Mouse (Mus musculus) kidney, adult 2 months (tissue): Measurements from ENCODE around the gene Qpct. TPM values are rescaled to one million over a fixed set of nuclear protein-coding genes. Genes with fewer than 3 reads are reported as not detected.

Source experiments
- DNase-seq: peaks from one replicate; pipeline ENCODE4 v3.0.0; 2021
- H3K27ac ChIP-seq: fragments of 200-500 bp; 2 replicates; pipeline ENCODE4 v1.5.1; 2012; ENCODE audit warnings: low read depth, low read length, control low read depth, inconsistent platforms; ENCODE audit not compliant: insufficient read depth
- H3K27me3 ChIP-seq: fragments of 200-500 bp; replicated peaks from 2 replicates; pipeline ENCODE4 v1.6.1; 2012; ENCODE audit warnings: mild to moderate bottlenecking, moderate library complexity, low read length, inconsistent platforms; ENCODE audit not compliant: control insufficient read depth, insufficient read depth
- H3K36me3 ChIP-seq: fragments of 200-500 bp; 2 replicates; pipeline ENCODE4 v1.6.1; 2012; ENCODE audit warnings: mild to moderate bottlenecking, moderate library complexity, low read length, inconsistent platforms; ENCODE audit not compliant: control insufficient read depth, insufficient read depth
- H3K4me1 ChIP-seq: fragments of 200-500 bp; 2 replicates; pipeline ENCODE4 v1.6.1; 2011; ENCODE audit warnings: low read length; ENCODE audit not compliant: control insufficient read depth, insufficient read depth
- H3K4me3 ChIP-seq: fragments of 200-500 bp; 2 replicates; pipeline ENCODE4 v1.5.1; 2011; ENCODE audit warnings: mild to moderate bottlenecking, low read depth, low read length, control low read depth; ENCODE audit not compliant: insufficient read depth
- CTCF ChIP-seq: fragments of 200-500 bp; conservative IDR thresholded peaks from 2 replicates; pipeline ENCODE4 v1.5.1; 2011; ENCODE audit warnings: low read depth, mild to moderate bottlenecking, control low read depth, low read length, moderate library complexity, mixed read lengths; ENCODE audit not compliant: insufficient read depth, insufficient read length
- POLR2A ChIP-seq: fragments of 200-500 bp; IDR thresholded peaks from one replicate; pipeline ENCODE4 v1.6.1; 2011; ENCODE audit warnings: low read depth, low read length, control low read depth
- WGBS: fragments of 180-500 bp; shearing (Covaris S2); methylation state at CpG from one replicate; pipeline ENCODE4 v1.1.7; 2018; 5-methylcytosine and 5-hydroxymethylcytosine counted together
- polyA plus RNA-seq: library from polyadenylated mRNA; depleted of rRNA; stranded (reverse); fragments of >200 nt; gene quantifications from 2 replicates; pipeline ENCODE4 v1.2.3, GENCODE M21; 2012

Gene Qpct
- polyA plus RNA-seq, 1 experiment = 2.3 TPM

DNA sequence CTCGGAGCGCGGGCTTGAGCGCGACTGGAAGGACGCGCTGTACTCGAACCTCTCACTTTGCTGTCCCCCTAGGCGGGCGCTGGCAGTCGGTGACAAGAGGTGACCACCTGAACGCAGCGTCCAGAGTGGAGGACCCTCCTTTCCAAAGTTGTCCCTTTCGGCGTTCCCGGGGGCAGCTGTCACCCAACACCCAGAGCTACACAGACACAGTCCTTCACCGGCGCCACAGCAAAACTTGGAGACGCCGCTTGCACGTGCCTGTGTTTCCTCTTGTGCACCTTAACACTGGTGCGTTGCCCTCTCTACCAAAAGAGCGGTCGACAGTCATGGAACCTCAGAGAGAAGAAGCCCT, 30.7 kb upstream of the Qpct start:
- no peak for TF ChIP-seq POLR2A
- no peak for TF ChIP-seq CTCF
- H3K4me1 ChIP-seq = no peaks in the 10 kb centered on the region; the same call in 1 of the 2 replicates
- no peak overlapping the region for H3K27ac ChIP-seq
- no peaks in the 10 kb centered on the region for H3K27me3 ChIP-seq
- H3K4me3 ChIP-seq = peak overlapping the region; percentile 67
- no peaks in the 10 kb centered on the region for H3K36me3 ChIP-seq
- no peak for DNase-seq
- WGBS = 2% methylated on average over 24 of the region's 24 CpGs

DNA sequence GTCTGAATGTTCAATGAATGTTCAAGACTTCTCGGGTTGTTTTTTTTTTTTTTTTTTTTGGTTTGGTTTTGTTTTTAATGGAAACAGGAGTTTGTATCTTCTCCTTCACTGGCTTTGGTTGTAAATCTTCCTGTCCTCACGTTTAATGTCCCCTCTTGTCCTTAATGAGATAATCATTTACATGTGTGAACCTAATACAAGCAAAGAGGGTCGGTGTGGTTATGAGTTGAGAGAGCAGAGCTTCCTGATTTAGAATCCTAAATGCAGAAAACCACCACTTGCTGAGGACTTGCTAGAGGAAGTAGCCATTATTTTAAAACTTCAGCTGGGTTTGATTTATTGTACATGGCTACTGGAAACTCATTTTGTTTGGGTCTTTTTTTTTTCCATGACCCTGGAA, 29.0 kb upstream of the Qpct start:
- Histone ChIP-seq H3K4me3 (no peak overlapping the region), H3K27ac (no peak overlapping the region), H3K4me1 (no peaks in the 10 kb centered on the region), H3K27me3 (no peaks in the 10 kb centered on the region), H3K36me3 (no peaks in the 10 kb centered on the region)
- DNase-seq = no peak
- TF ChIP-seq CTCF (no peak), POLR2A (no peak)
- 27% methylated on average over 3 of the region's 3 CpGs for WGBS

GRCm38 (mm10) chr17:79024544-79024943, 27.2 kb upstream of the Qpct start:
- H3K27ac ChIP-seq = no peak overlapping the region
- DNase-seq = no peak
- WGBS = 85% methylated on average over 4 of the region's 4 CpGs
- no peaks in the 10 kb centered on the region for H3K27me3 ChIP-seq
- H3K36me3 ChIP-seq = no peaks in the 10 kb centered on the region
- no peak for TF ChIP-seq CTCF
- TF ChIP-seq POLR2A = no peak
- H3K4me1 ChIP-seq = no peaks in the 10 kb centered on the region
- H3K4me3 ChIP-seq = no peak overlapping the region

GRCm38 (mm10) chr17:79029226-79029625, 22.5 kb upstream of the Qpct start:
- Histone ChIP-seq H3K27ac (no peak overlapping the region), H3K4me1 (no peaks in the 10 kb centered on the region), H3K36me3 (no peaks in the 10 kb centered on the region), H3K27me3 (no peaks in the 10 kb centered on the region), H3K4me3 (no peak overlapping the region; the same call in 1 of the 2 replicates)
- DNase-seq = peak; percentile 36
- WGBS = 32% methylated on average over 3 of the region's 3 CpGs
- no peak for TF ChIP-seq CTCF
- TF ChIP-seq POLR2A = no peak

DNA sequence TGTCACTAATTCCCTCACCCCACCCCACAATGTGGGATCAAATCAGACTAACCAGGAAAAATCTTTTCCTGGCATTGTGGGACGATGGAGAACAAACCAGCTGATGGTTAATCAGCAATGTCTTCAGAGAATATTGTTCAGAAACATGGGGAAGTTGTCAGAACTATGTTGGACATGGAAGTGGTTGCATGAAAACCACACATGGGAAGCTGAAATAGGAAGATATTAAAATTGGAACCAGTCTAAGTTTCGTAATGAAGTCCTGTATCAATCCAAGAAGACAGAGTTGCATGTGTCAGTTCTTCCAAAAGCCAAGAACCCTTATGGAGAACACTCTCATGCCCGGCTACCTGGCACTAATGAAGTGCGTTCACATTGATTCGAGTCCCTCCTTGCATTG, 20.1 kb upstream of the Qpct start:
- TF ChIP-seq POLR2A = no peak
- no peak for TF ChIP-seq CTCF
- no peak overlapping the region for H3K27ac ChIP-seq

DNA sequence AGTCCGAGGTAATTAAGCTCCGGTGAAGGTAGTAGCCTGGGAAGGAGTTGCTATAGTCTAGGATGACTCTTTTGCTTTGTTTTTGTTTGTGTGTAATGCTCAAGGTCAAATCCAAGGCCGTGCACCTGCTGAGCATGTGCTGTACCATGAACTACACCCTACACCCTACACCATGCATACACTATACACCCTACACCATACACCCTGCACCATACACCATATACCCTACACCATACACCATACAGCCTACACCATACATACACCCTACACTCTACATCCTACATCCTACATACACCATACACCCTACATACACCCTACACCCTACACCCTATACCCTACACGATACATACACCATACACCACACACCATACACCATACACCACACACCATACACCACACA, 18.9 kb upstream of the Qpct start:
- Histone ChIP-seq H3K4me1 (no peaks in the 10 kb centered on the region), H3K27me3 (no peaks in the 10 kb centered on the region), H3K4me3 (no peak overlapping the region), H3K36me3 (no peaks in the 10 kb centered on the region), H3K27ac (no peak overlapping the region)
- 82% methylated on average over 4 of the region's 4 CpGs for WGBS
- no peak for DNase-seq
- TF ChIP-seq POLR2A = no peak

More for the DNA sequence above, 20.1 kb upstream of the Qpct start:
- Histone ChIP-seq H3K36me3 (no peaks in the 10 kb centered on the region), H3K27me3 (no peaks in the 10 kb centered on the region), H3K4me1 (no peaks in the 10 kb centered on the region), H3K4me3 (no peak overlapping the region)
- 84% methylated on average over 5 of the region's 5 CpGs for WGBS
- no peak for DNase-seq

- H3K4me3 ChIP-seq = no peak overlapping the region
- DNase-seq = no peak
- H3K27me3 ChIP-seq = no peaks in the 10 kb centered on the region
- TF ChIP-seq CTCF (no peak), POLR2A (no peak)
- no peaks in the 10 kb centered on the region for H3K4me1 ChIP-seq
- no peaks in the 10 kb centered on the region for H3K36me3 ChIP-seq
- H3K27ac ChIP-seq = no peak overlapping the region
Measured at GRCm38 (mm10) chr17:79039660-79040059, 12.0 kb upstream of the Qpct start.

DNA sequence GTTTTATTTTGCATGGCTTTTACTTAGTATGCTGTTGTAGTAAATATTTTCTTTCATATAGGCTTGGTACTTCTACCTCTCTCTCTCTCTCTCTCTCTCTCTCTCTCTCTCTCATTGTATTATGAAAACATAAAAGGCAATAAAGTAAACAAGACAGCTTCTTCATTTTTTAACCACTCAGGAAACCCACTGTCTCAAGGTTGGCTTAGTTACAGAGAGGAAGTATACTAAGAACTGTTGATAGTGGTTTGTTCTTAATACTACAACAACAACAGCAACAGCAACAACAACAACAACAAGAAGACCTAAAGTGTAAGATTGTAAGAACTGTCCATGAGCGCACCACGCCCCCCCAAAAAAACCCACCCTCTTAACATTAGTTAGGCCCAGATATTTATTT, 8.0 kb upstream of the Qpct start:
- TF ChIP-seq POLR2A (no peak), CTCF (no peak)
- 97% methylated on average over 2 of the region's 2 CpGs for WGBS
- H3K27me3 ChIP-seq = no peaks in the 10 kb centered on the region
- H3K36me3 ChIP-seq = no peaks in the 10 kb centered on the region
- no peaks in the 10 kb centered on the region for H3K4me1 ChIP-seq
- H3K4me3 ChIP-seq = no peak overlapping the region
- no peak for DNase-seq
- H3K27ac ChIP-seq = no peak overlapping the region
